Mouse (Mus musculus) thymus, postnatal 14 days (tissue): ENCODE measurements around the gene Csn3.

Source experiments
- DNase-seq: peaks from one replicate; pipeline ENCODE4 v3.0.0; 2021

The Csn3 gene

GRCm38 (mm10) chr5:87925372-87925771, at the start of gene Csn3:
Csn3 (plus strand) TSS chr5:87925579.
- no peak for DNase-seq

- DNase-seq: no peak
These were observed 40.6 kb upstream of the Csn3 start, which contains the start of gene Odam for GRCm38 (mm10) chr5:87884729-87885128. Odam (plus strand) TSS chr5:87885029.

GRCm38 (mm10) chr5:87931603-87932002, 6.2 kb downstream of the Csn3 start:
- DNase-seq: no peak

- DNase-seq: no peak
These were observed 15.4 kb downstream of the Csn3 start for GRCm38 (mm10) chr5:87940752-87941151.

- no peak for DNase-seq
These were observed 17.1 kb downstream of the Csn3 start for GRCm38 (mm10) chr5:87942515-87942914.

- DNase-seq: no peak
These were observed 26.5 kb downstream of the Csn3 start for GRCm38 (mm10) chr5:87951836-87952235.

- DNase-seq: no peak
These were observed 43.8 kb downstream of the Csn3 start, which contains the start of the genes 2310003L06Rik and Gm28434 for GRCm38 (mm10) chr5:87969201-87969600. 2310003L06Rik (plus strand) TSS chr5:87969459. Gm28434 (plus strand) TSS chr5:87969517.

GRCm38 (mm10) chr5:87979139-87979538, 53.8 kb downstream of the Csn3 start, which contains the start of gene Cabs1:
Cabs1 (plus strand) TSS chr5:87979439.
- DNase-seq: no peak
